Mouse (Mus musculus) cerebellum, adult 2 months (tissue): Measurements from ENCODE around the gene Ranbp1.

Experiments used
- CTCF ChIP-seq: fragments of 200-500 bp; IDR thresholded peaks from 2 replicates; pipeline ENCODE4 v1.5.1; 2011; ENCODE audit warnings: low read depth, mild to moderate bottlenecking, control low read depth, low read length, moderate library complexity, borderline replicate concordance; ENCODE audit not compliant: insufficient read depth
- POLR2A ChIP-seq: fragments of 200-500 bp; IDR thresholded peaks from 2 replicates; pipeline ENCODE4 v1.6.1; 2011; ENCODE audit warnings: low read length, control low read depth, borderline replicate concordance; ENCODE audit not compliant: insufficient read depth

- TF ChIP-seq CTCF (no peak), POLR2A (no peak; the same call in 1 of the 2 replicates)
Observed at GRCm38 (mm10) chr16:18235389-18236065, 13.0 kb downstream of the Ranbp1 start.
